18 mouse cellular contexts compared by ENCODE assay signal in the genomic region with DNA sequence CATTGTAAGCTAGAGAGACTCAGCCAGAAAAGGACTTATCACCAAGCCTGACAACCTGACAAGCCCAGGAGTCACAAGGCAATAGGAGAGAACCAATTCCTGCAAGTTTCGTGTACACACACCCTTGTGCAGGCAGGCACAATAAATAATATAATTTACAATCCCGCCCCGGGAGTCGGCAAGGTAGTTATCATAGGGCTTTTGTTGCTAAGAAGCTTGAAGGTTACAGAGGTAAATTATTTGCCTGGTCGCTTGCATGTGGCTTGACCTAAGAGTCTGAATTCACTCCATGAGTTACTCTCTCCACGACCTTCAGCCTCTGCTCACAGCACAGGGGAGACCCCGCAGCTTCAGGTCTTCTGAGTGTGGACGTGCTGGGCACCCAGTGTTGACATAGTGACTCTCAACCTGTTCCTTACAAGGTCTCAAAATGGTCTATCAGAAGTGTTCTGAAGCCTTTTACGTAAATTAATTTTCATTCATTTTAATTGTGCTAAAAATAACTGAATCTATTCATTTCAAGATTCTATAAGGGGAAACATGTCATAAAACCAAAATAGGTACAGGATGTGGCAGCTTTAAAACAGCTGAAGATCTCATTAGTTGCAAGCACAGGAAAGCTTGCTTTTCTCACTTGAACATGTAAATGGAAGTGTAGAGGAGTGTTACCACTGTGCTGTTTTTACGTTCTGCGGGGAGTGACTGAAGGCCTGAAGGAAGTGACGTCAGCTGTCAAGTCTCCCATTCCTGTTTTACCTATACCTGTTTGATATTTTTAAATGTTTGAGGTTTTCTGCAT. TPM values are rescaled to one million over a fixed set of nuclear protein-coding genes. Genes with fewer than 3 reads are reported as not detected.
A peak's percentile ranks its signal among the peaks of the same experiment; 100 is the strongest.
DNase-seq lines count a peak whose midpoint lies in the region; ATAC-seq lines count a peak whose summit lies in the region.
"Had no signal": no experiment of that assay in that cellular context is flagged by ENCODE, and none has a peak within 500 bp of the region (broad histone marks: within the 10 kb centered on the region; RNA-seq: fewer than 3 reads in every experiment).

No protein-coding gene starts in this region.

- H3K4me3 ChIP-seq in heart, embryonic 15.5 days, result no peak overlapping the region
- H3K4me3 ChIP-seq in heart, embryonic 10.5 days, result no peak overlapping the region
- H3K4me3 ChIP-seq in brown adipose tissue, adult 24 weeks (ENCODE audit: insufficient read depth, low read depth, low read length), result no peak overlapping the region
- no peak overlapping the region for H3K4me3 ChIP-seq in kidney, embryonic 15.5 days (replicated peaks)
- H3K4me3 ChIP-seq in stomach, embryonic 16.5 days (replicated peaks; ENCODE audit: low read length), result no peak overlapping the region
- H3K4me3 ChIP-seq: embryonic facial prominence, embryonic 15.5 days had no signal

- no peaks in the 10 kb centered on the region for H3K9me3 ChIP-seq in heart, embryonic 15.5 days (replicated peaks)
- no peaks in the 10 kb centered on the region for H3K9me3 ChIP-seq in heart, embryonic 10.5 days
- no peaks in the 10 kb centered on the region for H3K9me3 ChIP-seq in kidney, embryonic 15.5 days (replicated peaks)
- no peaks in the 10 kb centered on the region for H3K9me3 ChIP-seq in stomach, embryonic 16.5 days (replicated peaks; ENCODE audit: control insufficient read depth, low read length)
- H3K9me3 ChIP-seq: embryonic facial prominence, embryonic 15.5 days had no signal

- no peak overlapping the region for H3K9ac ChIP-seq in heart, embryonic 15.5 days
- H3K9ac ChIP-seq in kidney, embryonic 15.5 days, result no peak overlapping the region
- H3K9ac ChIP-seq in stomach, embryonic 16.5 days (ENCODE audit: low read length), result no peak overlapping the region
- H3K9ac ChIP-seq: embryonic facial prominence, embryonic 15.5 days; liver, postnatal 0 days had no signal

- 80% methylated on average over 12 of the region's 12 CpGs for WGBS in heart, embryonic 15.5 days
- WGBS in heart, embryonic 10.5 days, result 86% methylated on average over 12 of the region's 12 CpGs
- 56% methylated on average over 12 of the region's 12 CpGs for WGBS in kidney, embryonic 15.5 days
- 63% methylated on average over 12 of the region's 12 CpGs for WGBS in stomach, embryonic 16.5 days

- no peaks in the 10 kb centered on the region for H3K27me3 ChIP-seq in heart, embryonic 15.5 days
- H3K27me3 ChIP-seq in heart, embryonic 10.5 days (ENCODE audit: insufficient read depth, poor library complexity, severe bottlenecking), result no peaks in the 10 kb centered on the region
- no peaks in the 10 kb centered on the region for H3K27me3 ChIP-seq in kidney, embryonic 15.5 days
- no peaks in the 10 kb centered on the region for H3K27me3 ChIP-seq in stomach, embryonic 16.5 days (ENCODE audit: control insufficient read depth, insufficient read depth, low read length)
- H3K27me3 ChIP-seq: embryonic facial prominence, embryonic 15.5 days had no signal

- no peak for DNase-seq in heart, embryonic 10.5 days (ENCODE audit: low spot score)
- no peak for DNase-seq in lung, postnatal 4 days
- DNase-seq in layer of hippocampus, postnatal 25 days (ENCODE audit: extremely low spot score in 1 of 2, low spot score in 1 of 2), result no peak
- DNase-seq in spleen, adult 18-20 months, result no peak
- DNase-seq: adrenal gland, postnatal 36 days; gastrocnemius, postnatal 10 days; liver, postnatal 0 days; lung, postnatal 36 days; midbrain, embryonic 14.5 days; right cerebral cortex, postnatal 4 days had no signal

- ATAC-seq in heart, embryonic 15.5 days (replicated peaks; ENCODE audit: insufficient number of reproducible peaks, insufficient read depth, low FRiP score, low read depth), result no peak
- ATAC-seq in kidney, embryonic 15.5 days (replicated peaks; ENCODE audit: low FRiP score), result no peak; the same call in 1 of the 2 replicates
- peak; percentile 56; the same call in 1 of the 2 replicates for ATAC-seq in stomach, embryonic 16.5 days (ENCODE audit: insufficient read depth, low FRiP score)
- ATAC-seq: forebrain, embryonic 14.5 days; liver, postnatal 0 days had no signal

- H3K27ac ChIP-seq in heart, embryonic 15.5 days, result peak overlapping the region; percentile 51
- H3K27ac ChIP-seq in heart, embryonic 10.5 days, result no peak overlapping the region
- peak overlapping the region; percentile 95 for H3K27ac ChIP-seq in brown adipose tissue, adult 24 weeks (replicated peaks; ENCODE audit: low read depth, low read length)
- peak overlapping the region; percentile 66 for H3K27ac ChIP-seq in kidney, embryonic 15.5 days
- no peak overlapping the region for H3K27ac ChIP-seq in stomach, embryonic 16.5 days (ENCODE audit: low read length)
- H3K27ac ChIP-seq: embryonic facial prominence, embryonic 15.5 days had no signal

- peaks cover 50% of the 10 kb centered on the region for H3K36me3 ChIP-seq in heart, embryonic 15.5 days
- peaks cover 75% of the 10 kb centered on the region for H3K36me3 ChIP-seq in heart, embryonic 10.5 days
- H3K36me3 ChIP-seq in kidney, embryonic 15.5 days, result peaks cover 91% of the 10 kb centered on the region
- peaks cover 15% of the 10 kb centered on the region for H3K36me3 ChIP-seq in stomach, embryonic 16.5 days (ENCODE audit: control insufficient read depth, insufficient read depth, low read length)

- no peak overlapping the region for H3K4me2 ChIP-seq in heart, embryonic 15.5 days
- H3K4me2 ChIP-seq in kidney, embryonic 15.5 days, result no peak overlapping the region
- H3K4me2 ChIP-seq in stomach, embryonic 16.5 days (ENCODE audit: low read depth, low read length), result no peak overlapping the region
- H3K4me2 ChIP-seq: embryonic facial prominence, embryonic 15.5 days had no signal

- peaks cover 6% of the 10 kb centered on the region for H3K4me1 ChIP-seq in heart, embryonic 15.5 days (replicated peaks)
- H3K4me1 ChIP-seq in heart, embryonic 10.5 days, result peaks cover 14% of the 10 kb centered on the region; the same call in 1 of the 2 replicates
- peaks cover 7% of the 10 kb centered on the region for H3K4me1 ChIP-seq in brown adipose tissue, adult 24 weeks (ENCODE audit: control insufficient read depth, insufficient read depth, insufficient read length, low read length)
- H3K4me1 ChIP-seq in kidney, embryonic 15.5 days, result peaks cover 7% of the 10 kb centered on the region; the same call in 1 of the 2 replicates
- H3K4me1 ChIP-seq in stomach, embryonic 16.5 days (ENCODE audit: control insufficient read depth, insufficient read depth, low read length), result no peaks in the 10 kb centered on the region
- H3K4me1 ChIP-seq: embryonic facial prominence, embryonic 15.5 days had no signal

RNA-seq across cellular contexts. Expression of gene Papln, which starts 36.7 kb away (rescaled TPM):
- polyA plus RNA-seq in heart, embryonic 15.5 days (2015; fragmentation: Nextera tagmentation; extraction: Ambion mirVana), result 0.69 and 1.0 TPM in 2 replicates
- 0.15 and 0.38 TPM in 2 replicates for polyA plus RNA-seq in heart, embryonic 10.5 days (2016; fragmentation: Nextera tagmentation; extraction: Ambion mirVana)
- polyA plus RNA-seq in brown adipose tissue, adult 24 weeks (2012; ENCODE audit: insufficient read depth, insufficient read length, missing spikeins), result 0.59 TPM in 1 of 2 replicates, not detected in the other
- 2.0 and 2.1 TPM in 2 replicates for polyA plus RNA-seq in kidney, embryonic 15.5 days (2015; fragmentation: Nextera tagmentation; extraction: Ambion mirVana)
- polyA plus RNA-seq in stomach, embryonic 16.5 days (2015; fragmentation: Nextera tagmentation; extraction: Ambion mirVana), result 4.3 and 4.9 TPM in 2 replicates
- total RNA-seq in layer of hippocampus, postnatal 25 days (2021), result 1 to 10 TPM; 2.4 to 3.5 TPM
- polyA plus RNA-seq: C2C12; limb, embryonic 11.5 days had no signal

RNA-seq across cellular contexts. Expression of gene Psen1, which starts 38.8 kb away (rescaled TPM):
- polyA plus RNA-seq in heart, embryonic 15.5 days (2015; fragmentation: Nextera tagmentation; extraction: Ambion mirVana), result 38.9 and 44.0 TPM in 2 replicates
- 52.9 and 60.4 TPM in 2 replicates for polyA plus RNA-seq in heart, embryonic 10.5 days (2016; fragmentation: Nextera tagmentation; extraction: Ambion mirVana)
- 18.9 and 19.6 TPM in 2 replicates for polyA plus RNA-seq in brown adipose tissue, adult 24 weeks (2012; ENCODE audit: insufficient read depth, insufficient read length, missing spikeins)
- polyA plus RNA-seq in kidney, embryonic 15.5 days (2015; fragmentation: Nextera tagmentation; extraction: Ambion mirVana), result 63.3 and 63.5 TPM in 2 replicates
- polyA plus RNA-seq in stomach, embryonic 16.5 days (2015; fragmentation: Nextera tagmentation; extraction: Ambion mirVana), result 76.9 and 86.4 TPM in 2 replicates
- total RNA-seq in layer of hippocampus, postnatal 25 days (2021), result 10 to 100 TPM; 67.7 to 67.8 TPM

Comparison
In these comparisons a context has a peak if more than half of its experiments do, and no peak if none do; other contexts are left out.
1. H3K27ac ChIP-seq: peak in heart, embryonic 15.5 days (single experiment), brown adipose tissue, adult 24 weeks (single experiment) and kidney, embryonic 15.5 days (single experiment); none in heart, embryonic 10.5 days (single experiment) and stomach, embryonic 16.5 days (single experiment).